Mouse (Mus musculus) spleen, adult 18-20 months (tissue): ENCODE measurements around the gene Gm21987.

Experiments
- DNase-seq, 2 experiments: peaks; one replicate each; pipeline ENCODE4 v3.0.0; 2022; ENCODE audit warnings: mixed read lengths in 2 of 2

The Gm21987 gene

DNA sequence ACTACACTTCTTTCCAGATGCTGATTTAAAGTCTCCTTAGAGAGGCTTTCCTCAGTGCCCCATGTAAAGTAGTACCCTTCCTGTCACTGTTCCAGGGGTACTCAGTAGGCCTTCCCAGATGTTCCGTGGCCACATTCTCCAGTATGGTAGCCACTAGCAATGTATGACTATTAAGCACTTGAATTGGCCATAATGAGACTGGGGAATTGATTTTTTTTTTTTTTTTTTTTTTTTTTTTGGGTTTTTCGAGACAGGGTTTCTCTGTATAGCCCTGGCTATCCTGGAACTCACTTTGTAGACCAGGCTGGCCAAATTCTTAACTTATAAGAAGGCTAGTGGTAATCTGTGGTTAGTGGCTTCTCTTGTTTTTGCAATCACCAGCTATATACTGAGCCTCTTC, 3.0 kb downstream of the Gm21987 start:
- no peak for DNase-seq

DNA sequence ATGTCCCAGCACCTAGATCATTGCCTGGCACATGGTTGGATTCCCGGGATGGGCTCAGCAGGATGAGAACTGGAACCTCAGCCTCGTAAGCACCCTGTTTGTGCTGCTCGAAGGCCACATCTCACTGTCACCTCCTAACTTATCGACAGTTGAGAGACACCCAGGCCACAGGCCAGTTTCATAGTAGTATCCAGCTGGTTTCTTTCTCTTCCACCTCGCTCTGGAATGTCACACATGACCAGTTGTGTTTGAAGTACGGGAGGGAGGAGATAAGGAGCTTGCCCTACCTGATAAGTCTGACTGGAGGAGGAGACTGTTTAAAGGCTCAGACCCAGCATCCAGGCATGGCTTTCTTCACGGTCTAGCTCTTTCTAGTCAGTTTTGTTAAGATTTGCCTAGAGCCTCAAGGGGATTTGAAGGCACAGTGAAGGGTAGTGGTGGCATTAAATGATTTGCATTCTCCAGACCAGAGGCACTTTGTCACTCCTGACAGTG, 3.6 kb downstream of the Gm21987 start:
- DNase-seq = no peak

DNA sequence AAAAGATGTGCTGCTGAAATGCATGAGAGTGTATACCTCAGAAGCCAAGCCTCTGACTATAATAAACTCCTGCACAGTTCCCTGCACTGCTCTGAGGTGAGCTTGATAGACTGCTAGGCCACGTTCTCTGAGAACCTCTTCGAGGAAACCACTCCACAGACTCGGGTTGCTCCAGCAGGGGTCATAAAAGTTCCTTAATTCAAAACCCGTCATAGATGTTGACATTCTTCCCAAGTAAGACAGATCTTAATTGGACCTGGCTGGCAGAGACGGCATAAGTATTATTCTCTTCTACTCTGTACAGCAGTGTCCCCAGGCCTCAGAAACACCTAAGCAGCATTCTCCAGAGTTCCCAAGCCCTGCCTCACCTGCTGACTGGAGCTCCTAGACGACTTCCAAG, 4.1 kb downstream of the Gm21987 start:
- no peak for DNase-seq

DNA sequence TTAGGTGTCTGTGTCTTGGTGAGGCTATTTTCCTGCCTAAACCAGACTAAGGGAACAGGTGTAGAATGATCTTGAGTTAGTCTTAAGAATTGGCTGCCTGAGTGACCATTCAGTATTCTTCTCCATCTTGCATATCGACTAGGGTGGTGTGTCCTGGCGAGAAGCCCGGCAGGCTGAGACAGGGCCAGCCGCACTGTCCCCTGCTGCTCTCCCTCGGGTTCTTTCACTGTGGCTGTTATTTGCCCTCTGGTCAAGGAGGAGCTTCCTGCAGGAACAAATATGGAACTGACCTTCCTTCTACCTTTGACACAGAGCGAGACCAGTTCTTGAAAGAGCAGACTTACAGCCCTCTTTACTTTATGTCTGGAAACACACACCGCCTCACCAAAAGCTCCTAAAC, 5.2 kb downstream of the Gm21987 start:
- DNase-seq = no peak

DNA sequence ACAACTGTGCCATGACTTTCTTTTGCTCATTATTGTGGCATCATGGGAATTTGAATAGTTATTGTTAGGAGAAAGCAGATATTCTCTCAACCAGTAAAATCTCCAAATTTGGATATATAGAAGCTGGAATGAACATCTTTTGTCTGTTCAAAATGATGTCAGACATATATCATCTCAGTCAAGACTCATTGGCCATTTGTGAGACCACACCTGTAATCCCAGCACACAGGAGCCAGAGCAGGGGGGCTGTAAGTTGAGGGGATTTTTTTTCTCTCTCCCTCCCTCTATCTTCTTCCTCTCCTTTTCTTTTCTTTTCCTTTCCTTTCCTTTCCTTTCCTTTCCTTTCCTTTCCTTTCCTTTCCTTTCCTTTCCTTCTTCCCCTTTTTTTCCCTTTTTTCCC, 6.0 kb downstream of the Gm21987 start:
- DNase-seq = no peak

DNA sequence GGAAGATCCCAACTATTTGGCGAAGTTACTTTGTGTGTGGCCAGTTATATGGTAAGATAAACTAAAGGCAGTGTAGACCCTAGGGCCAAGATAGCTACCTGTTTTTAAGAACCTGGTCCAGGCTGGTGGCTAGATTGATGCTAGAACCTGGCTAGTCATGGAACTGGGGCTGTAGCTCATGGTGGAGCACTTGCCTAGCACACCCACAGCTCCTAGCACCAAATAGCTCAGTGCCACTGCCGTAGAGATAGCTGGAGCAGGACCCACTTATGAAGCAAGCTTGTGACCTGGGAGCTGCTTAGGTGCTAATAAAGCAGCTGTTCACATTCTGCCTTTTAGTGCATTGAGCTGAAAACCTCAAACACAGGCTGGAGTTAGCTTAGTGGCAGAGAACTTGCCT, 6.8 kb downstream of the Gm21987 start:
- DNase-seq = no peak

DNA sequence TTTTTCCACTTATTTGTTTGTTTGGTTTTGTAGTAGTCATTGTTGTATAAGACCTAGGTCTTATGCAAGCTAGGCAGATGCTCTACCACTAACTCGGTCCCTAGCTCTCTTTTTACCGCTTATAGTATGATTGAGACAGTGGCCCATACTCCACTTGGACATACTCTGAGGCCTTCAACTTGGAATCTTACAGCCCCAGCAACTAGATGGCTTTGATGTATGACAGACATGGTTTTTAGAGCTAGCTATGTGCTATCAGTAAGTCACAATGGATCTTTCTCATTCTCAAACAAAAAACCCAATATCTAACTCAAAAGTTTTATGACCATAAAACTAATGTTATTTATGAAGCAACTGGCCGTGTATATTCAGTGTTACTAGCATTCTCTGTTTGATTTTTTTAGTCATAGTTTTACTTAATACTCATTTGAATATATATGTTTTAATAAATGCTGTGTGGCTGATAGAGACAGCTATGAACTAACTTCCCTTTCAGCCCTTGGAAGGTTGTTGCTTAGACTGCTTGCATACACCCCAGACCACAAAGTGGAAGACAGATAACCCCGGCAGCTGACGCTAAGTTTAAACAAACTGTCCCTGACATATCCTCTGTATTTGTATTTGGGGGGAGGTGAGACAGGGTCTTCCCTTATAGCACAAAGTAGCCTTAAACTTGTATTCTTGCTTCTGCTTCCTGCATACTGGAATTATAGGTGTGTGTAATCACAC, 7.5 kb downstream of the Gm21987 start:
- no peak for DNase-seq

DNA sequence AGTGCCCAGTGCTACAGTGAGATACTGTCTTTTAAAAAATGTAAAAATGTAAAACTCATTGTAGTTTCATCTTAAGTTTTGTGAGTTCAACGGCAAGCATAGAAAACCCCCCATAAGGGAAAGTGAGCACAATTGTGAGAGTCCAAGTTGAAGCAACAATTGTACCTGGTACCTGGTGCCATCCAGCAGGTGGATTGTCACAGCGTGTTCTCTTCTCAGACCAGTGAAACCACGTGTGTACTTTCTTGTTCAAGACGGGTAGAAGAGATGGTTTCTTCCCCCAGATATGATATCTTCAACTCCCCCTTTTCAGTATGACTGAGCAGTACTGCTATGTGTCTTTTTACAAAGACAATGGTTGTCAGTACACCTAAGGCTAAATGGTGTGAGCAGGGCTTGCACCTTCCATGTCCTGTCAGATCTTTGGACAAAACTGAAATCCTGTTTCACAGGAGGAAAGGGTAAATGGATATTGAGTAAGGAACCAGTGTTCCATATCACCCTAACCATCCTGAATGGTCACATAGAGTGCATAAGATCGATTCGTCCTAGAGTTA, 11.5 kb downstream of the Gm21987 start:
- no peak for DNase-seq

DNA sequence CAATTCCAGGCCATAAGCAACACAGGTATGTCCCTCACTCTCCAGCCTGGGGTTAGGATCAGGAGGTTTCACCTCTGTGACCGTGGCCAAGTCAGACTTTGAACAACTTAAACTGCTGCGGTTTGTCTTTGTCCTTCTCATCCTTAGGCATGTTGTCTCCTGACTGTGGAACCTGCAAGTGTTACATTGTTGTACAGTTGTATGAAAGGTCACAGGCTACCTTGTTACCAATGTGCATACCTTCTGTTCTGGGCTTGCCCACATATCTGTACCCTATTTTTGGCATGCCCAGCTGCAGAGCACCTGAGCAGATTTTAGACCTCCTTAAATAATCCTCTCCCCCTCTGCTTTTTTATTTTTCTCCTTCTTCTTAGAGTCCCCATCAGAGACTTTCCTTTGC, 12.4 kb downstream of the Gm21987 start:
- DNase-seq = no peak

DNA sequence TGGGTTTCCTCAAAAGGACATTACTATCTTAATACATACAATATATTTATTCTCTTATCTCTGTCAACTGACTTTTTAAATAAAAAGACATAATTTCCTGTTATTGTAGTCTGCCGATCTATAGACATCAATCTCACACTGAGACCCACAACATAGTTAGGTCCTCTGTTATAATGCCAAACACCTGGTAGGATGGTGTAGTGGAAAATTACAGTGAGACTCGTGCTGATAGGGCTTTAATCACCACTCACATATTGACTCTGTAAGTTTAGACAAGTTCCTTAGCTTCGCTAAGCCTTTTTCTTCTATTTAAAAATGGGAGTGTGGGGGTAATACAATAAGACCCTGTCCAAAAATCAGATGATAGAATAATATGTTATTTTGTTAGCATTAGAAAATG, 13.0 kb downstream of the Gm21987 start:
- DNase-seq = no peak

DNA sequence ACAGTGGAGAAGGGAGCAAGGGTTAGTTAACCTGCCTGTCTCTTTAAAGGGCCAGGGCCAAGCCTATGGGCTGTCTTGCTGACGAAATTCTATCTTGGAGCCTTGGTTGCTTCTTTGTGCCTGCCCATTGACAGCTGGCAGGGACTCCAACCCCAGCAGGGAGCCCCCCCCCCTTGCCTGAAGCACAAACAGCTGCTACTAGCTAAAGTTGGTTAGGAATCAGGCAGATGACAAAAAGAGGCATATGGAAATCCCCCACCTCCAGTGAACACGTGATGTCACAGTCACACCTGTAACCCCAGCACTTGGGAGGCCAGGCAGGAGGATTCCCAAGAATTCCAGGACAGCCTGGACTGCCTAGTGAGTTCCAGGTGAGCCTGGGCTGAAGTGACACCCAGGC, 13.5 kb downstream of the Gm21987 start:
- DNase-seq = no peak

DNA sequence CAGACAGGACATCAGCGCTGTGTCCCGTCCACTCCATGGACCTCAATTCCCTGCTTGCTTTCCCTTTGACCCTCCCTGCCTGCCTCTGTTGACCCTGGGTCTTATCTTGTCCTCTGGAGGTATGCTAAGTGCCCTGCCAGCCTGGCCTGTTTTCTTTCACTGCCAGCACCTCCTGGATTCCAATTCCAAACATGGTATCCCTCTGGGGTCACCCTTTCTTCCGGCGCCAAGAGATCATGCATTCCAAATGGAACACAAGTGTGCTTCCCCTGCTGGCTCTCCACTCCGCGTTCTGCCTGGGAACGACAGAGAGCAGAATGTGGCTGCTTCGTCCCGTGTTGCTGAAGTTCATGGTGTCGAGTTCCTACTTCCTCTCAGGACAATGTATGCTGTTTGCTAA, 15.1 kb downstream of the Gm21987 start, which contains the start of gene Popdc2:
Gene Popdc2 (plus strand): TSS at position 277 of the 400 bp plus-strand sequence.
- no peak for DNase-seq

DNA sequence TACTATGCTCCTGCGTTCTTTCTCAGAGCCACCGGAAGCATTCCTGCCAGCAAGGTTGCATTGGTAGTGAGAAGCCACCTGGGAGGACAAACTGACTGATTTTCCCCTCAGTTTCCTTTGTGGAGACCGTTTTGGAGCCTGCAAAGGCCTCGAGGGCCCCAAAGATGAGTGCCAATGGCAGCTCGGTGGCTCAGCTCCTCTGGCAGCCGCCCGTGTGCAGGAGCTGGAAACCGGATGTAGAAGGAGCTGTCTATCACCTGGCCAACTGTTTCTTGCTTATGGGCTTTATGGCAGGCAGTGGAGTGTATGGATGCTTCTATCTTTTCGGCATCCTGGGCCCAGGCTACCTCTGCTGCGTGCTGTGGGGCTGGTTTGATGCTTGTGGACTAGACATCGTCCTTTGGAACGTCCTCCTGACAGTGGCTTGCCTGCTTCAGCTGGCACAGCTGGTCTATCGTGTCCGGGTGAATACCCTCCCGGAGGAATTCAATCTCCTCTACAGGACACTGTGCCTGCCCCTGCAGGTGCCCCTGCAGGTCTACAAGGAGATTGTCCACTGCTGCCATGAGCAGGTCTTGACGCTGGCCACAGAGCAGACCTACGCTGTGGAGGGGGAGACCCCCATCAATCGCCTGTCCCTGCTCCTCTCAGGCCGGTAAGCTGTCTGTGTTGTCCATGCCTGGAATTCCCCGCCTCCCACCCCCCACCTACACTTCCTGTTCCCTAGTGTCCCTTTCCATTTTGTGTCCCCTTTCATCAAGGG, 15.8 kb downstream of the Gm21987 start:
- DNase-seq = no peak

DNA sequence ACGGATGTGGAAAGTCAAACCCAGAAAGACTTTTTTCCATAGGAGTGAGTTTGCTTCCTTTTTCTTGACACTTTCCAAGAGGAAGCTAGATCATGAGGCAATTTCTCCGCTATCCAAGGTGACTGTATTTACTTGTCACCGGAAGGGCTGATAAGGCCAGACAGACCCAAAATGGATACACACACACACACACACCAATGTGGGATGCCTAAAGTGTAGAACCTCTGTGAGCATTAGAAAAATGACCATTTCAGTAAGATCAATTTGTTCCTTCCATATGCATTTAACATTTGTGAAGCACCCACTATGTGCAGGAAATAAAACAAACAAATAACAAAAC, 16.4 kb downstream of the Gm21987 start:
- no peak for DNase-seq

DNA sequence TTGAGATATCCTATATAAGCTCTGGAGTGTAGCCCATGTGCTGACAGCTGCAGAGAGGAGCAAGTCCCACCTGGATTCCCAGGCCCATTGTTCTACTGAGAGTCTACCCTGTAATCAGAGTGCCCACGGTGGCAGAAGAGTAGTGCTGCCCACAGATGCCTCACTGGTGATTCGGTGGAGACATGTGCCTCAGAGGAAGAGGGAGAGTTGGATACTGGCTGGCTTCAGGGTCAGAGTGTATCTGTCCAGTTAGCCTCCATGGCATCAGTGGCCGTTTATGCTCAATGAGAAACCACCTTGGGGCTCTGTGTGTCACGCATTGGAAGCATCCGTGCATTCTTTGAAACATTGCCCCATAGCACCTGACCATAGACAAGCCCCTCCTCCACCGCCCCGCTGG, 16.8 kb downstream of the Gm21987 start:
- DNase-seq = no peak

DNA sequence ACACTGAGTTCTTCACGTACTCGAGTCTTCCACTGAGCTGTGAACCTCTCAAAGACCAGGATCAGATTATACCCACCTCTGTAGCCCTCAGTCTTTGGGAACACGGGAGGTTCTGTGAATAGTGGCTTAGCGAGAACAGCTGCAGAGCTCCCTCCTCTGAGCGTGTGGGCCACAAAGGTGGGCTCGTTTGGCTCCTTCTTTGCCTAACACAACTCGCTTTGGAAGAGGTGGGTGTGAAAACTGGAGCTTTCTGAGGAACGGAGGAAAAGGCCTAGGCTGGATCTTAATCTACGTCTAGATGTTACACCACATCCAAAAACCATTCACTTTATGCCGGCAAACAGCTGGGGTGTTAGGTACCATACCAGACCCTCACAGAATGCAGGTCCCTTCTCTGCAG, 18.6 kb downstream of the Gm21987 start:
- no peak for DNase-seq

DNA sequence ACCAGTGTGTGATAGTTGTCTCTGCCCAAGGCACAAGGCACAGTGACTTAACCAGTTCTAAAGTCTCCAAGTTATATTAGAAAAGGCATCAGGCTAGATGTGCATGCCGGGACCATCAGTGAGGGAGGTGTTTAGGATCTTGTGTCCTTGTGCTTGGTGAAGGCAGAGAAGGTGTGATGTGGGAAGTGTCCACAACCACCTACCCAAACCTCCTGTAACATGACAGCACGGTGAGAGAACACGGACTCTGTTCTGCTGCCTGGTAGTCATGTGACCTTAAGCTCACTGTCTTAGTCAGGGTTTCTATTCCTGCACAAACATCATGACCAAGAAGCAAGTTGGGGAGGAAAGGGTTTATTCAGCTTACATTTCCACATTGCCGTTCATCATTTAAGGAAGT, 19.4 kb downstream of the Gm21987 start:
- DNase-seq = no peak

DNA sequence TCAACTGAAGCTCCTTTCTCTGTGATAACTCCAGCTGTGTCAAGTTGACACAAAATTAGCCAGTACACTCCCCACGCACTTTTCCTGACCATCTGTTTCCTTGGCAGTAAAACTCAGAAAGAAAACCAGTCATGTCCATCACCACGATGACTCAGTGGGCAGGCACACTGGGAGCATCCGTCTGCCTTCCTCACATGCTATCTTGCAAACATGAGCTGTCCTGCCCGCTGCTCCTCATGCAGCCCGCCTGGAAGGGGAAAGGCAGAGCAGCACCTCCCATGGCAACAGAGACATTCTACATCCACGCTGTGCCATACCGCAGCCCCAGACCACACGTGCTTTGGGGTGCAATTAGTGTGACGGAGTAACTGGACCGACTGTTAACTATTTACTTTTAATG, 21.5 kb downstream of the Gm21987 start:
- DNase-seq = no peak

DNA sequence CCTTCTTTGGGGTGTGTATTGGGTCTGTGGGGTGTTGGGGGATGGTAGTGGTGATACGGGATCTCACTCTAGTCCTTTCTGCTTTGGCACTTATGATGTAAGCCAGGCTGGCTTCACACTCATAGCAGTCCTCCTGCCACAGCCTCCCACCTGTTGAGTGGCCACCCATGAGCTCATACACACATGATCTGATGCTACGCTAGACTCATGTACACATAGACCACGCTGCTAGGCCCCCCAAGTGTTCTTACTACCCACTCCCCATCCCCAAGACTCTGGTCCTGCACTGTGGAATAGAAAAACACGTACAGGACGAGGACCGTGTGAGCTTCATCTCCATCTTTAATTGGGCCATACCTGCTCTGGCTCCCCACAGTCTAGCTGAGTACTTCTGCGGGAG, 22.2 kb downstream of the Gm21987 start:
- no peak for DNase-seq

DNA sequence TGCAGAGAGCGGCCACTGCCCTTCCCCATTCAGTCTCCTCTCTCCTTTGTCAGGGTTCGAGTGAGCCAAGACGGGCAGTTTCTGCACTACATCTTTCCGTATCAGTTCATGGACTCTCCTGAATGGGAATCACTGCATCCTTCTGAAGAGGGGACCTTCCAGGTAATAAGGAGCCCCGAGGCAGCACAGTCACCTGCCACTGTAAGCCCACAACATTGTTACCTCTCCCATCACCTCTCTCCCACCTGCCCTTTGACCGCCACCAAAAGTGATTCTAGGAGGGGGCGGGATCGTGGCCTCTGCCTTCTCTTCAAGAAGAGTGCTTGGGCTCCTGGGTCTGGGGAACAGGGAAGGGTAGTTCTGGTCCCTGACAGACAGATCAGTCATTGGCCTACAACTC, 22.6 kb downstream of the Gm21987 start:
- DNase-seq = no peak

DNA sequence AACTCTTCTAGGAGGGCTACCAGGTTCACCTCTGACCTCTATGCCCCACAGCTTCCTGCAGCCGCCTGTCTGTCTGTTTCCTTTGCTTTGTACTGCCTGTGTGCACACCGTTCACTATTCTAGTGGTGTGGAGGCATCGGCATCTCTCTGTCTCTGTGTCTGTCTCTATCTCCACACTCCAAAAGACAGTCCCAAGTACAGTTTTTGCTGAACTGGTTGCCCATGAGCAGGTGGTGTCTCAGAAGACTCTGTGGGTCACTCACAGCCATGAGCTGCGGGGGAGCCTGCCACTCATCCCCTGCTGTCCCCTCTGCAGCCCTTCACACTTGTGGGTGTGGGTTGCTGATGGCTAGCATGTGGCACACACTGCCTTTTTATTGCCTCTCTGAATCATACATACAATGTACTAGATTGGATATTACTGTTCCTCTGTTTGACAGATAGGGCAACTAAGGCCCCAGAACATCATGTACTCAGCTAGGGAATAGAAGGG, 23.2 kb downstream of the Gm21987 start:
- DNase-seq = no peak

DNA sequence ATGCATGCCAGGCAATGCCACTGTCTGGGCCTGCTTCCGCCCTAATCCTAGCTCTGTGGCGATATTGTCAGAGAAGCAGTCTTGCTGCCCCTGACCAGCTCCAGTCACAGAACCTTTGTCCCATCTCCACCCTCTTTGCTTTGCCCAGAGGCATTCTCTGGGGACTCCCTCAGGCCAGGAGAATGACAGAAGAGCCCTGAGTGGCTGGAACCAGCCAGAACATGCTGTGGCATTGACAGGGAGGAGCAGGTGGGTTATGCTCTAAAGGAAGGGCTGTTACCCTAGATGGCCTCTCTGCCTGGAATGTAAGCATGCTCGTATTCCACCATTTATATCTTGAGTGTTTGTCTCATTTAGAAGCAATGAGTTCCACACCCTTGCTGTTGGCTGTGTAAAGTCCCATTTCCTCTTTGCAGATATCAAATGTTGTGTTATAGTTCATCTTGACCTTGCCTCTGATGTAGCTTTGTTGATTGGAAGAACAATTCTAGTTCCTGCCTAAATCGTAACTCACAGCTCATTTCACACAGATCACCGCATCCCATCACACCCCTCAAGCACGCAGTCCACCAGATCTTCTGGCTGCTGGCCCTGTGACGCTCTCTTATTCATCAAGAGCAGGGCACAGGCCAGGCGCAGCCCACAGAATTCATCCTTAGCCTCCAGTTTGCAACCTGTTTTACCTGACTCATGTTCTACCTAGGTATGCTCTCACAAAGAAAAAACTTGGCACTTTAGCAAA, 24.0 kb downstream of the Gm21987 start:
- DNase-seq = no peak

DNA sequence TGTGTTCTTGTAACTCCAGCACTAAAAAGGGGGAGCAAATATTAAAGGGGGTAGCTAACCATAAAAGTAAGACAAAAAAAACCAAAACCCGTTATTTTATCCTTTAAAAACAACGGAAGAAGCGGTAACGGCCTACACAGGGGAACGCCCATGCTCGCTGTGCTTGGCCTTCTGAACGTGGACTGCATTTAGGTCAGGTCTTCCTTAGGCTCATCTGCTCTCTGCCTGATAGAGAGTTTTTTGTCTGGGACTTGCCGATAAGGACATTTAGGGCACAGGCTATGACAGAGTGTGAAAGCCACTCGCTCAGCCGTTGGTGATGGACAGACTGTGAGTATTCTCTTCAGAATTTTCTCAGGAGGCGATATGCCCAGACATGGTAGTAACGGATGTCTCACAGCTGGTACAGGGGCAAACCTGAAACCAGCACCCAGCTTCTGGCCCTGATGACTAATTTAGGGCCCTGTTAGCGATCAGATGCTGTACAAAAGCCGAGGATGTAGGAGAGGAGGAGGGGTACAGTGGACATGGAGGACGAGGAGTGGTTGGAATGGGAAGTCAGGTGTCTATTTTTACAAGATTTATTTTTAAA, 25.0 kb downstream of the Gm21987 start:
- no peak for DNase-seq
